Mouse (Mus musculus): ENCODE measurements at regions not wholly inside any gene's neighbourhood (a gene's known extent, or its start where the extent isn't known, plus 50 kb on each side); places are given as distances from the start of the nearest gene placed in this dataset.

DNA sequence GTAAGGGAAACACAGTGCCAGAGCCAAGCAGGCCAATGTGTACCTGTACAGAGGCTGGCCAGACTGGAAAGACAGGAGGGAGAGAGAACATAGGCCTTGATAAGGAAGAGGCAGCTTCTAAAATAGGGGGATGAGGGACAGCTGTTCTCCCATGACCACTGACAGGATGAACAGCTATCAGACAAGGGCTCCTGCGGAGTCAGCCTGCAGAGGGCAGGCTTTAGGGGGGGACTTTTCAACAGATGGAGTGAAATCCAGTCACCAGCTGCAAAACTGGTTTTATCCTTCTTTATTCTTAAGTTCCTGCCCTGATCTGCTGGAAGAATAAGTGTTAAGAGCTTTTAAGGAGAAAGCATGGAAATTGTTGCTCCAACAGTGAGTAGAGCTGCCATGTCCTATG lies 665.6 kb downstream of the Bcl11a start:
- no peak overlapping the region for H3K4me2 ChIP-seq (replicated peaks; ENCODE audit: low read depth)
- H3K27ac ChIP-seq (replicated peaks) = no peak overlapping the region
- TF ChIP-seq CTCF (IDR thresholded peaks at IDR 0.05; ENCODE audit: low read depth) = peak; percentile 37
- TF ChIP-seq EP300 (optimal IDR thresholded peaks at IDR 0.05) = no peak
- H3K27me3 ChIP-seq (ENCODE audit: control insufficient read depth, insufficient read depth, low read length) = no peaks in the 10 kb centered on the region
- H3K36me3 ChIP-seq (ENCODE audit: control insufficient read depth, insufficient read depth, low read length) = no peaks in the 10 kb centered on the region
- H3K9ac ChIP-seq (ENCODE audit: low read length) = no peak overlapping the region
- H3K4me3 ChIP-seq (ENCODE audit: low read depth, low read length) = no peak overlapping the region
- WGBS = 35% methylated on average over 1 of the region's 1 CpGs
- ATAC-seq (ENCODE audit: low FRiP score, low TSS enrichment) = no peak
- H3K9me3 ChIP-seq (ENCODE audit: control insufficient read depth, low read length) = no peaks in the 10 kb centered on the region
- no peaks in the 10 kb centered on the region for H3K4me1 ChIP-seq (replicated peaks; ENCODE audit: control insufficient read depth, insufficient read depth)
- DNase-seq (ENCODE audit: low spot score) = no peak

DNA sequence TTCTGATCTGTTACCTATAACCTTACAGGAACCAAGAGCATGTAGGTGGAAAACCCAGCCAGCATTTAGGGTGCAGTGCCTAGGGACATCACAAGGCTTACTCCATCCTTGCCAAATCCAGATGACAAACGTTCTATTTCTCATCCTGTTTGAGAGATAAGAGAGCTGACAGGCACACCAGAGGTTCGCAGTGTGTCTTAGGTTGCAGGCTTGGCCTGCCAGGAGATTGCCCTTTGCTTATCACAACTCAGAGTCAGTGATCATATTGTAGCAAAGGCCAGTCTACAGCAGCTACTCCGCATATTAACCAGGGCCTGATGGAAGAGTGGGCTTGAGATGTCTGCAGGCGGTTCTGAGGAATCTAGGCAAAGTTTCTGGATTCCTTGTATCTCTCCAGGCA lies 668.0 kb downstream of the Bcl11a start:
- no peak for DNase-seq (ENCODE audit: low spot score)
- TF ChIP-seq CTCF (IDR thresholded peaks at IDR 0.05; ENCODE audit: low read depth) (no peak), EP300 (optimal IDR thresholded peaks at IDR 0.05) (no peak)
- H3K9ac ChIP-seq (ENCODE audit: low read length) = no peak overlapping the region
- H3K27me3 ChIP-seq (ENCODE audit: control insufficient read depth, insufficient read depth, low read length) = no peaks in the 10 kb centered on the region
- H3K4me1 ChIP-seq (replicated peaks; ENCODE audit: control insufficient read depth, insufficient read depth) = no peaks in the 10 kb centered on the region
- 57% methylated on average over 4 of the region's 4 CpGs for WGBS
- H3K9me3 ChIP-seq (ENCODE audit: control insufficient read depth, low read length) = no peaks in the 10 kb centered on the region
- no peak overlapping the region for H3K4me3 ChIP-seq (ENCODE audit: low read depth, low read length)
- H3K27ac ChIP-seq (replicated peaks) = no peak overlapping the region
- H3K4me2 ChIP-seq (replicated peaks; ENCODE audit: low read depth) = no peak overlapping the region
- H3K36me3 ChIP-seq (ENCODE audit: control insufficient read depth, insufficient read depth, low read length) = no peaks in the 10 kb centered on the region
- ATAC-seq (ENCODE audit: low FRiP score, low TSS enrichment) = no peak

DNA sequence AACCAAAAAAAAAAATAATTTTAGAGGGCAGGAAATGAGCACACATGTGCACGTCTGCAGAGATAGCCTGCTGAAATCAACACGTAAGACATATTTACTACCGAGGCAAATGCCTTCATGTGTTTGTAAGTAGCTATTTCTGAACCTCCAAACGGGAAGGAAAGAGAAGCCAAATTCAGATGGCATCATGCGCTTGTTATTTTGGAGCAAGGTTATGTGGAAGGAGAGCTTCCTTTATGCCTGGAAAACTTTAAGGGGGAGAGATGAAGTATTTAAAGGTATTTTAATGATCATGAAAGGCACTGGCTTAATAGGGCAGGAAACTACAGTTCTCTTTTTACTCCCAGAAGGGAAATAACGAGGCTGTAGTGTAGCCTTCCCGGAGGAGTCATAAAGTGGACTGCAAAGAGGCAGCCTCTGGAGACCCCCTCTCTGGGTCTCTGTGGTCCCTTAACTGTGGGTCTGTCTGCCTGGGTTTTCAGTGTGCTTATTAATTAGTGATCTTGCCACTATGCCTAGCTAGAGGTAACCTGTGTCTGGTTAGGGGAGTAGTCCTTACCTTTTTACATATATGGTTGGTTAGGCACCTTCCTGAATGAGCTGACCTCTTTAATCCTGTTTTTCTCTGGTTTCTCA lies 672.4 kb downstream of the Bcl11a start:
- DNase-seq (ENCODE audit: low spot score) = no peak
- no peaks in the 10 kb centered on the region for H3K36me3 ChIP-seq (ENCODE audit: control insufficient read depth, insufficient read depth, low read length)
- no peaks in the 10 kb centered on the region for H3K4me1 ChIP-seq (replicated peaks; ENCODE audit: control insufficient read depth, insufficient read depth)
- H3K27ac ChIP-seq (replicated peaks) = no peak overlapping the region
- H3K27me3 ChIP-seq (ENCODE audit: control insufficient read depth, insufficient read depth, low read length) = no peaks in the 10 kb centered on the region
- no peak overlapping the region for H3K9ac ChIP-seq (ENCODE audit: low read length)
- TF ChIP-seq CTCF (IDR thresholded peaks at IDR 0.05; ENCODE audit: low read depth) = no peak
- no peak for TF ChIP-seq EP300 (optimal IDR thresholded peaks at IDR 0.05)
- WGBS = 71% methylated on average over 7 of the region's 7 CpGs
- no peak for ATAC-seq (ENCODE audit: low FRiP score, low TSS enrichment)
- H3K4me2 ChIP-seq (replicated peaks; ENCODE audit: low read depth) = no peak overlapping the region
- H3K4me3 ChIP-seq (ENCODE audit: low read depth, low read length) = no peak overlapping the region
- no peaks in the 10 kb centered on the region for H3K9me3 ChIP-seq (ENCODE audit: control insufficient read depth, low read length)

DNA sequence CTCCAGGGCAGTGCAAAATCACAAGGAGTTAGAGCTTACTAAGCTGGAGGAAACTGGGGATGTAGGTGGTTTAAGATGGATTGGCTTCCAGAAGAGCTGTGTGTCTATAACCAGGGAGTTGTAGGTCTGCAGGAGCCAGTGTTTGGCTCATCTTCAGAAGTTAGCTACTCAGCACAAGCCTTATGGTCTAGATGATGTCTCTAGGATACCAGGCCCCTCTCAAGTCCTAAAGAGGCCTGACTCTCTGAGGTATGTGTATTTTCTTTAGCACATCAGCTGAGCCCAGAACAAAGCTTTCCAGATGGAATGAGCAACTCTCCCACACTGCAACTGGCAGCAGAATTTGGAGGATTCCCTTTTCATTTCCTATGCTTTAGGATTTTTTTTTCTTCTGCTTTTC lies 680.3 kb downstream of the Bcl11a start:
- no peak for TF ChIP-seq CTCF (IDR thresholded peaks at IDR 0.05; ENCODE audit: low read depth)
- no peak for TF ChIP-seq EP300 (optimal IDR thresholded peaks at IDR 0.05)
- no peak for DNase-seq (ENCODE audit: low spot score)
- Histone ChIP-seq H3K9me3 (ENCODE audit: control insufficient read depth, low read length) (no peaks in the 10 kb centered on the region), H3K9ac (ENCODE audit: low read length) (no peak overlapping the region), H3K36me3 (ENCODE audit: control insufficient read depth, insufficient read depth, low read length) (no peaks in the 10 kb centered on the region), H3K4me3 (ENCODE audit: low read depth, low read length) (no peak overlapping the region), H3K4me1 (replicated peaks; ENCODE audit: control insufficient read depth, insufficient read depth) (no peaks in the 10 kb centered on the region), H3K27me3 (ENCODE audit: control insufficient read depth, insufficient read depth, low read length) (no peaks in the 10 kb centered on the region), H3K4me2 (replicated peaks; ENCODE audit: low read depth) (no peak overlapping the region), H3K27ac (replicated peaks) (no peak overlapping the region)
- no peak for ATAC-seq (ENCODE audit: low FRiP score, low TSS enrichment)

DNA sequence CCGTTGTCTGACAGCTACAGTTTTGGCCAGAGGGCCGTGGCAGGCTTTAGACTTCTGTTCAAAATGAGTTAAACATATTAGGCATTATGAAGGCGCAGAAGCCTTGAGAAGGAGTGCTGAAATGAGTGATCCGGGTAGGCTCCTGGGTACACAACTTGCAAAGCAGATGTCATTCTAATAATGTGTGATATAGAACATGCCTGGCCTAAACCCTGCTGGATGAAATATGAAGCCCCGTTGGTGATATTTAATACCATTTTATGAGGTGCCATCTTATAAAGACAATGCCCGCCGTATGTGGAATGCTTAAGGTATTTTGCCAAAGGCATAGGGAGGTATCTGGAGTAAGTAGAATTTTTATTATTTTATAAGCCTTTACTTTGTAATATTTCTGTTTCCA lies 705.6 kb downstream of the Bcl11a start:
- Histone ChIP-seq H3K9me3 (ENCODE audit: control insufficient read depth, low read length) (no peaks in the 10 kb centered on the region), H3K4me2 (replicated peaks; ENCODE audit: low read depth) (no peak overlapping the region), H3K9ac (ENCODE audit: low read length) (no peak overlapping the region), H3K27ac (replicated peaks) (no peak overlapping the region), H3K27me3 (ENCODE audit: control insufficient read depth, insufficient read depth, low read length) (no peaks in the 10 kb centered on the region), H3K36me3 (ENCODE audit: control insufficient read depth, insufficient read depth, low read length) (no peaks in the 10 kb centered on the region), H3K4me3 (ENCODE audit: low read depth, low read length) (no peak overlapping the region), H3K4me1 (replicated peaks; ENCODE audit: control insufficient read depth, insufficient read depth) (no peaks in the 10 kb centered on the region)
- TF ChIP-seq EP300 (optimal IDR thresholded peaks at IDR 0.05) (no peak), CTCF (IDR thresholded peaks at IDR 0.05; ENCODE audit: low read depth) (no peak)
- DNase-seq (ENCODE audit: low spot score) = no peak
- ATAC-seq (ENCODE audit: low FRiP score, low TSS enrichment) = no peak
- WGBS = 75% methylated on average over 7 of the region's 7 CpGs

DNA sequence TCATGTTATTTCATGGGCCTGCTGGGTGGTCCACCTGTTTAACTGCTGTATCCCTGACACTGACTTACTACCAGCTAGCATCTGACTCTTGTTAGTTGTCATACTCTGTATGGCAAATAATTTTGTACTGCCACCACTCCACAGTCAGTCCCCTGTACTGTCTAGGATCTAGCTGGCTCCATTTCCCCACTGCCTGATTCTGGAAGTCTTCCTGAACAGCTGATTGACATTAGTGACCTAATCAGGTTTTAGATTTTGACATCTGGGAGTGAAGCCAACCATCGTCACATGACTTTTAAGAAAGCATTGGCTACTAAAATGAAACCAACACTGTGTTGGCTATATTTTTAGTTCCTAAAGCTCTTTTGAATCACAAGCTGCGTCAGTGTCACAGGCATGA lies 711.3 kb downstream of the Bcl11a start:
- Histone ChIP-seq H3K4me1 (replicated peaks; ENCODE audit: control insufficient read depth, insufficient read depth) (no peaks in the 10 kb centered on the region), H3K27ac (replicated peaks) (no peak overlapping the region), H3K36me3 (ENCODE audit: control insufficient read depth, insufficient read depth, low read length) (no peaks in the 10 kb centered on the region), H3K27me3 (ENCODE audit: control insufficient read depth, insufficient read depth, low read length) (no peaks in the 10 kb centered on the region), H3K9ac (ENCODE audit: low read length) (no peak overlapping the region), H3K9me3 (ENCODE audit: control insufficient read depth, low read length) (no peaks in the 10 kb centered on the region), H3K4me3 (ENCODE audit: low read depth, low read length) (no peak overlapping the region), H3K4me2 (replicated peaks; ENCODE audit: low read depth) (no peak overlapping the region)
- no peak for DNase-seq (ENCODE audit: low spot score)
- TF ChIP-seq CTCF (IDR thresholded peaks at IDR 0.05; ENCODE audit: low read depth) (no peak), EP300 (optimal IDR thresholded peaks at IDR 0.05) (no peak)
- WGBS = 67% methylated on average over 2 of the region's 2 CpGs
- no peak for ATAC-seq (ENCODE audit: low FRiP score, low TSS enrichment)

Data from stomach, postnatal 0 days (tissue).